In the genomic region with DNA sequence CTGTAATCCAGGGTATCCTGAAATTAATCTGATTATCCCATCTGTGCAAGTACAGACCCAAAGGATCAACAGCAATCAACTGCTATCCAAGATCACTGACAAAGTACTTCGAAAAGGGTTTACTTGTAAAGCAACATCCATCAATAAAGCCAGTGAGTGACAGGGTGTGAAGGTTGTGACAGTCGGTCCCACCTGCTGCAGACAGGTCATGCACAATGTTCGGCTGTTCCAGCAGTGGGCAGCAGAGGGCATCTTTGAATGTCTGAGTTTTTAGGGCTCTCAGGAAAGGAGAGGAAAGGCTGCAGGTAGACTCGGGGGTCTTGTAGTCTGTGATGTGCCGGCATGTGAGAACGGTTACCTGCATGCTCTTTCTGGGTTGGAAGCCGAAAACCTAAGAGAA, we compare ENCODE assay signal across 9 mouse cellular contexts. TPM values are rescaled to one million over a fixed set of nuclear protein-coding genes. Genes with fewer than 3 reads are reported as not detected.
DNase-seq lines count a peak whose midpoint lies in the region; ATAC-seq and TF ChIP-seq lines count a peak whose summit lies in the region.
"Had no signal": no experiment of that assay in that cellular context is flagged by ENCODE, and none has a peak within 500 bp of the region (broad histone marks: within the 10 kb centered on the region; RNA-seq: fewer than 3 reads in every experiment).

No protein-coding gene starts in this region.

- WGBS in kidney, adult 2 months, result 65% methylated on average over 7 of the region's 7 CpGs
- WGBS in kidney, embryonic 16.5 days, result 77% methylated on average over 7 of the region's 7 CpGs
- WGBS in heart, embryonic 11.5 days (ENCODE audit: insufficient replicate concordance), result 79% methylated on average over 7 of the region's 7 CpGs

- no peak overlapping the region for H3K4me3 ChIP-seq in kidney, adult 2 months (ENCODE audit: insufficient read depth, low read depth, low read length)
- no peak overlapping the region for H3K4me3 ChIP-seq in kidney, embryonic 16.5 days (ENCODE audit: low read length)
- H3K4me3 ChIP-seq in CH12.LX (replicated peaks in 1 of 3; ENCODE audit: low read depth in 2 of 3, low read length in 2 of 3, poor library complexity in 1 of 3), result no peak overlapping the region
- H3K4me3 ChIP-seq in heart, embryonic 11.5 days (ENCODE audit: low read depth, low read length), result no peak overlapping the region

- no peak overlapping the region for H3K9ac ChIP-seq in kidney, embryonic 16.5 days (replicated peaks; ENCODE audit: low read length)
- H3K9ac ChIP-seq in CH12.LX (ENCODE audit: insufficient read depth, low read depth), result no peak overlapping the region
- H3K9ac ChIP-seq in heart, embryonic 11.5 days (ENCODE audit: low read depth, low read length), result no peak overlapping the region

- no peak overlapping the region for H3K27ac ChIP-seq in kidney, adult 2 months (ENCODE audit: insufficient read depth, low read depth, low read length)
- no peak overlapping the region for H3K27ac ChIP-seq in kidney, embryonic 16.5 days (ENCODE audit: low read length)
- H3K27ac ChIP-seq in CH12.LX (ENCODE audit: insufficient read depth, low read depth), result no peak overlapping the region
- H3K27ac ChIP-seq in heart, embryonic 11.5 days (ENCODE audit: low read depth, low read length), result no peak overlapping the region

- no peak for TF ChIP-seq POLR2A in kidney, adult 2 months (IDR thresholded peaks at IDR 0.05; ENCODE audit: low read depth, low read length)
- TF ChIP-seq POLR2A in CH12.LX (IDR thresholded peaks at IDR 0.05; ENCODE audit: low read depth, low read length), result no peak
- TF ChIP-seq POLR2A in brain, embryonic 14.5 days (IDR thresholded peaks at IDR 0.05; ENCODE audit: borderline replicate concordance, extremely low read depth, insufficient read depth, insufficient read length, poor library complexity, severe bottlenecking), result no peak

- H3K27me3 ChIP-seq in kidney, adult 2 months (replicated peaks; ENCODE audit: control insufficient read depth, insufficient read depth, low read length), result no peaks in the 10 kb centered on the region
- H3K27me3 ChIP-seq in kidney, embryonic 16.5 days (ENCODE audit: insufficient read depth, low read length), result no peaks in the 10 kb centered on the region
- no peaks in the 10 kb centered on the region for H3K27me3 ChIP-seq in CH12.LX (replicated peaks)
- no peaks in the 10 kb centered on the region for H3K27me3 ChIP-seq in heart, embryonic 11.5 days (ENCODE audit: control insufficient read depth, insufficient read depth, low read length)

- H3K79me2 ChIP-seq in CH12.LX (replicated peaks; ENCODE audit: control insufficient read depth, extremely low read depth, insufficient read depth, poor library complexity, severe bottlenecking), result no peaks in the 10 kb centered on the region

- no peak for ATAC-seq in kidney, embryonic 16.5 days (ENCODE audit: low FRiP score, low TSS enrichment)
- no peak for ATAC-seq in heart, embryonic 11.5 days (replicated peaks; ENCODE audit: insufficient number of reproducible peaks, low FRiP score, low TSS enrichment)

- H3K9me3 ChIP-seq in kidney, embryonic 16.5 days (ENCODE audit: low read length), result no peaks in the 10 kb centered on the region
- no peaks in the 10 kb centered on the region for H3K9me3 ChIP-seq in CH12.LX (replicated peaks; ENCODE audit: low read length)
- no peaks in the 10 kb centered on the region for H3K9me3 ChIP-seq in heart, embryonic 11.5 days (replicated peaks; ENCODE audit: control insufficient read depth, low read length)

- no peak for DNase-seq in kidney, adult 2 months
- DNase-seq in CH12.LX (ENCODE audit: extremely low read depth), result peak; percentile 48
- DNase-seq in brain, embryonic 14.5 days (ENCODE audit: low read depth), result peak; percentile 17
- peak; percentile 49 for DNase-seq in retina, embryonic 14.5 days (ENCODE audit: low spot score)
- DNase-seq in frontal cortex, postnatal 36 days (ENCODE audit: low spot score in 2 of 2), result no peak
- DNase-seq in urinary bladder, adult 2 months (ENCODE audit: low spot score), result no peak
- DNase-seq: layer of hippocampus, postnatal 36 days had no signal

- H3K36me3 ChIP-seq in kidney, adult 2 months (ENCODE audit: control insufficient read depth, insufficient read depth, low read length), result no peaks in the 10 kb centered on the region; the same call in none of the 2 replicates
- H3K36me3 ChIP-seq in kidney, embryonic 16.5 days (ENCODE audit: insufficient read depth, low read length), result peaks cover 45% of the 10 kb centered on the region
- peaks cover 60 to 90% of the 10 kb centered on the region in 2 experiments for H3K36me3 ChIP-seq in CH12.LX (replicated peaks in 1 of 2; ENCODE audit: control insufficient read depth in 1 of 2, insufficient read depth in 1 of 2, low read length in 1 of 2)
- H3K36me3 ChIP-seq in heart, embryonic 11.5 days (ENCODE audit: control insufficient read depth, insufficient read depth, low read length), result peaks cover 14% of the 10 kb centered on the region

- dilution Hi-C loops in CH12.LX (cut with MboI; ENCODE audit: extremely low pct_ligation_motif_present, extremely low pct_unique_long_range_greater_than_20kb, low sequenced_read_pairs), result no loop called here

- no peak for TF ChIP-seq EP300 in CH12.LX (IDR thresholded peaks at IDR 0.05; ENCODE audit: low read length)

- peak; percentile 36 for TF ChIP-seq RAD21 in CH12.LX (IDR thresholded peaks at IDR 0.05; ENCODE audit: low read depth, low read length)

- TF ChIP-seq CTCF in kidney, adult 2 months (conservative IDR thresholded peaks at IDR 0.05; ENCODE audit: insufficient read depth, insufficient read length, low read depth, low read length), result peak; percentile 57
- peak; percentile 56 to 75; a peak in 3 of 4 replicates for TF ChIP-seq CTCF in CH12.LX (conservative IDR thresholded peaks at IDR 0.05 in 1 of 2, IDR thresholded peaks at IDR 0.05 in 1 of 2; ENCODE audit: low read depth in 2 of 2, low read length in 2 of 2)
- TF ChIP-seq CTCF in brain, embryonic 14.5 days (IDR thresholded peaks at IDR 0.05; ENCODE audit: borderline replicate concordance, extremely low read depth, insufficient read depth, insufficient read length), result peak; percentile 58; the same call in 1 of the 2 replicates

- in situ Hi-C loops in CH12.LX (cut with MboI; ENCODE audit: low pct_ligation_motif_present, low pct_unique_long_range_greater_than_20kb, low sequenced_read_pairs), result no loop called here

- H3K4me2 ChIP-seq in kidney, embryonic 16.5 days (replicated peaks; ENCODE audit: low read depth, low read length), result no peak overlapping the region
- H3K4me2 ChIP-seq in CH12.LX (ENCODE audit: insufficient read depth, low read depth, poor library complexity, severe bottlenecking), result no peak overlapping the region
- H3K4me2 ChIP-seq in heart, embryonic 11.5 days, result no peak overlapping the region

- H3K4me1 ChIP-seq in kidney, adult 2 months (ENCODE audit: control insufficient read depth, insufficient read depth, low read length), result no peaks in the 10 kb centered on the region
- no peaks in the 10 kb centered on the region for H3K4me1 ChIP-seq in kidney, embryonic 16.5 days (ENCODE audit: insufficient read depth, low read length)
- H3K4me1 ChIP-seq in CH12.LX (ENCODE audit: control insufficient read depth in 1 of 2, insufficient read depth in 2 of 2), result no peaks in the 10 kb centered on the region
- H3K4me1 ChIP-seq in heart, embryonic 11.5 days (ENCODE audit: control insufficient read depth, insufficient read depth, low read length), result no peaks in the 10 kb centered on the region

TF ChIP-seq in CH12.LX, 34 proteins besides CTCF, POLR2A, EP300 and RAD21:
- no peak for TF ChIP-seq GABPA (IDR thresholded peaks at IDR 0.05; ENCODE audit: insufficient replicate concordance, low read depth, low read length)
- TF ChIP-seq SMC3 (IDR thresholded peaks at IDR 0.05; ENCODE audit: low read depth, low read length), result peak; percentile 59

RNA-seq across cellular contexts. Expression of a gene that starts 7.2 kb away (rescaled TPM):
- polyA plus RNA-seq in kidney, adult 2 months (2012; rRNA removed), result 34.2 and 35.6 TPM in 2 replicates
- polyA plus RNA-seq in kidney, embryonic 16.5 days (2015; fragmentation: Nextera tagmentation; extraction: Ambion mirVana), result 73.3 and 88.6 TPM in 2 replicates
- 134 and 146 TPM in 2 replicates for total RNA-seq in CH12.LX (2012; rRNA removed)
- total RNA-seq in CH12.LX (2014; rRNA removed), result 250 and 256 TPM in 2 replicates
- polyA plus RNA-seq in CH12.LX (2012; ENCODE audit: insufficient read length, low read depth), result 198 and 220 TPM in 2 replicates
- 43.5 and 48.8 TPM in 2 replicates for polyA plus RNA-seq in brain, embryonic 14.5 days (2012; rRNA removed)
- polyA plus RNA-seq in heart, embryonic 11.5 days (2014; fragmentation: Nextera tagmentation; extraction: Ambion mirVana), result 76.5 and 83.1 TPM in 2 replicates
- polyA plus RNA-seq in urinary bladder, adult 2 months (2012; rRNA removed), result 33.6 and 33.8 TPM in 2 replicates

Comparison
In these comparisons a context has a peak if more than half of its experiments do, and no peak if none do; other contexts are left out.
1. DNase-seq: peak in CH12.LX (single experiment), brain, embryonic 14.5 days (single experiment) and retina, embryonic 14.5 days (single experiment); none in kidney, adult 2 months (single experiment), frontal cortex, postnatal 36 days (0 of 2) and urinary bladder, adult 2 months (single experiment).
2. Peak in every context shown above with its lines, with median percentiles within 50 percentile points of each other: CTCF ChIP-seq.